Mouse (Mus musculus) kidney, embryonic 16.5 days (tissue): Measurements from ENCODE around the gene Sez6l2. TPM values are rescaled to one million over a fixed set of nuclear protein-coding genes. Genes with fewer than 3 reads are reported as not detected.

Experiments
- ATAC-seq: fragments of 200-750 bp; cut with Nextera tagmentation; 2 replicates; pipeline ENCODE4 v1.8.0; 2017; ENCODE audit warnings: moderate TSS enrichment; ENCODE audit not compliant: low FRiP score, low TSS enrichment
- H3K27ac ChIP-seq: fragments of 300-500 bp; sonication (generic); 2 replicates; pipeline ENCODE4 v1.5.1; 2014; ENCODE audit warnings: low read length
- H3K27me3 ChIP-seq: fragments of 300-500 bp; sonication (generic); 2 replicates; pipeline ENCODE4 v1.6.1; 2014; ENCODE audit warnings: low read length, control low read depth, mixed read lengths; ENCODE audit not compliant: insufficient read depth
- H3K36me3 ChIP-seq: fragments of 300-500 bp; sonication (generic); 2 replicates; pipeline ENCODE4 v1.6.1; 2014; ENCODE audit warnings: low read length, control low read depth, mixed read lengths; ENCODE audit not compliant: insufficient read depth
- H3K4me1 ChIP-seq: fragments of 300-500 bp; sonication (generic); 2 replicates; pipeline ENCODE4 v1.6.1; 2014; ENCODE audit warnings: low read length, control low read depth, mixed read lengths; ENCODE audit not compliant: insufficient read depth
- H3K4me2 ChIP-seq: fragments of 300-500 bp; sonication (generic); replicated peaks from 2 replicates; pipeline ENCODE4 v1.6.1; 2014; ENCODE audit warnings: low read depth, low read length
- H3K4me3 ChIP-seq: fragments of 300-500 bp; sonication (generic); 2 replicates; pipeline ENCODE4 v1.5.1; 2014; ENCODE audit warnings: mild to moderate bottlenecking, low read length
- H3K9ac ChIP-seq: fragments of 300-500 bp; sonication (generic); replicated peaks from 2 replicates; pipeline ENCODE4 v1.6.1; 2014; ENCODE audit warnings: low read length
- H3K9me3 ChIP-seq: fragments of 300-500 bp; sonication (generic); 2 replicates; pipeline ENCODE4 v1.6.1; 2016; ENCODE audit warnings: low read length, control low read depth
- WGBS: fragments of 180-500 bp; shearing (Covaris S2); extraction: QIAGEN DNeasy Blood & Tissue Kit; methylation state at CpG from one replicate; pipeline ENCODE4 v1.1.7; 2014; 5-methylcytosine and 5-hydroxymethylcytosine counted together
- polyA plus RNA-seq: library from polyadenylated mRNA; unstranded; fragments of >200 nt; fragmentation: Nextera tagmentation; extraction: Ambion mirVana; gene quantifications from 2 replicates; pipeline ENCODE4 v1.2.1, GENCODE M21; 2015

Sez6l2 gene
- polyA plus RNA-seq, 1 experiment from 2014 or later: 1.6 TPM

GRCm38 (mm10) chr7:127012374-127012773, 62.0 kb downstream of the Sez6l2 start:
- Histone ChIP-seq H3K36me3 (peaks cover 20% of the 10 kb centered on the region), H3K4me2 (no peak overlapping the region), H3K9me3 (no peaks in the 10 kb centered on the region), H3K4me3 (no peak overlapping the region), H3K4me1 (peaks cover 42% of the 10 kb centered on the region), H3K9ac (no peak overlapping the region), H3K27ac (no peak overlapping the region), H3K27me3 (no peaks in the 10 kb centered on the region)
- ATAC-seq: no peak
- 76% methylated on average over 6 of the region's 6 CpGs for WGBS

GRCm38 (mm10) chr7:127012845-127013244, 62.5 kb downstream of the Sez6l2 start:
- H3K27ac ChIP-seq: no peak overlapping the region
- peaks cover 45% of the 10 kb centered on the region for H3K4me1 ChIP-seq
- 95% methylated on average over 10 of the region's 10 CpGs for WGBS
- no peak overlapping the region for H3K4me3 ChIP-seq
- H3K9me3 ChIP-seq: no peaks in the 10 kb centered on the region
- no peak overlapping the region for H3K4me2 ChIP-seq
- peaks cover 20% of the 10 kb centered on the region for H3K36me3 ChIP-seq
- H3K9ac ChIP-seq: no peak overlapping the region
- ATAC-seq: no peak
- H3K27me3 ChIP-seq: no peaks in the 10 kb centered on the region

GRCm38 (mm10) chr7:127013385-127013784, 63.0 kb downstream of the Sez6l2 start:
- H3K36me3 ChIP-seq: peaks cover 20% of the 10 kb centered on the region
- no peaks in the 10 kb centered on the region for H3K27me3 ChIP-seq
- H3K27ac ChIP-seq: no peak overlapping the region
- no peaks in the 10 kb centered on the region for H3K9me3 ChIP-seq
- H3K4me1 ChIP-seq: peaks cover 48% of the 10 kb centered on the region
- no peak overlapping the region for H3K4me3 ChIP-seq
- peak overlapping the region; percentile 60; the same call in 1 of the 2 replicates for H3K4me2 ChIP-seq
- ATAC-seq: no peak
- H3K9ac ChIP-seq: no peak overlapping the region
- WGBS: 92% methylated on average over 6 of the region's 6 CpGs

- peak within 1 kb of the TSS; percentile 82 for H3K4me2 ChIP-seq
- peaks cover 48% of the 10 kb centered on the region for H3K4me1 ChIP-seq
- peaks cover 20% of the 10 kb centered on the region for H3K36me3 ChIP-seq
- no peaks in the 10 kb centered on the region for H3K27me3 ChIP-seq
- H3K9ac ChIP-seq: peak within 1 kb of the TSS; percentile 71
- H3K4me3 ChIP-seq: peak within 1 kb of the TSS; percentile 61
- H3K9me3 ChIP-seq: no peaks in the 10 kb centered on the region
- ATAC-seq: no peak
- WGBS: 17% methylated on average over 11 of the region's 11 CpGs
- peak within 1 kb of the TSS; percentile 75 for H3K27ac ChIP-seq
Measured at GRCm38 (mm10) chr7:127014320-127014719, 64.0 kb downstream of the Sez6l2 start, which contains the start of gene Mvp. TSS of gene Mvp (minus strand) at chr7:127014621.

GRCm38 (mm10) chr7:127014993-127015392, 64.6 kb downstream of the Sez6l2 start:
- Histone ChIP-seq H3K27ac (no peak overlapping the region), H3K4me3 (no peak overlapping the region)
- no peak for ATAC-seq

GRCm38 (mm10) chr7:127016081-127016480, 65.7 kb downstream of the Sez6l2 start:
- no peaks in the 10 kb centered on the region for H3K9me3 ChIP-seq
- H3K4me3 ChIP-seq: peak overlapping the region; percentile 73
- H3K4me1 ChIP-seq: peaks cover 59% of the 10 kb centered on the region
- peak; percentile 13 for ATAC-seq
- peaks cover 20% of the 10 kb centered on the region for H3K36me3 ChIP-seq
- H3K4me2 ChIP-seq: peak overlapping the region; percentile 82
- WGBS: 0% methylated on average over 10 of the region's 10 CpGs
- H3K27ac ChIP-seq: peak overlapping the region; percentile 98
- H3K27me3 ChIP-seq: no peaks in the 10 kb centered on the region
- peak overlapping the region; percentile 81 for H3K9ac ChIP-seq

More at GRCm38 (mm10) chr7:127014993-127015392, 64.6 kb downstream of the Sez6l2 start:
- 89% methylated on average over 12 of the region's 12 CpGs for WGBS
- peaks cover 51% of the 10 kb centered on the region for H3K4me1 ChIP-seq
- no peaks in the 10 kb centered on the region for H3K27me3 ChIP-seq
- 0 out of 2 replicates have a peak overlapping the region, but pooled peaks have one; percentile 71 for H3K9ac ChIP-seq
- H3K36me3 ChIP-seq: peaks cover 20% of the 10 kb centered on the region
- H3K4me2 ChIP-seq: peak overlapping the region; percentile 60
- no peaks in the 10 kb centered on the region for H3K9me3 ChIP-seq

GRCm38 (mm10) chr7:127016481-127016485, 65.9 kb downstream of the Sez6l2 start, which contains the start of gene Pagr1b:
TSS of gene Pagr1b (minus strand) at chr7:127016484.
- H3K4me2 ChIP-seq: peak within 1 kb of the TSS; percentile 82
- no peak for ATAC-seq
- peaks cover 20% of the 10 kb centered on the region for H3K36me3 ChIP-seq
- peak within 1 kb of the TSS; percentile 81 for H3K9ac ChIP-seq
- H3K27me3 ChIP-seq: no peaks in the 10 kb centered on the region
- no peaks in the 10 kb centered on the region for H3K9me3 ChIP-seq
- H3K27ac ChIP-seq: peak within 1 kb of the TSS; percentile 98
- H3K4me3 ChIP-seq: peak within 1 kb of the TSS; percentile 73
- peaks cover 61% of the 10 kb centered on the region for H3K4me1 ChIP-seq

GRCm38 (mm10) chr7:127016486-127016938, 66.1 kb downstream of the Sez6l2 start:
- H3K27ac ChIP-seq: peak overlapping the region; percentile 98
- H3K9ac ChIP-seq: peak overlapping the region; percentile 81
- H3K4me3 ChIP-seq: peak overlapping the region; percentile 73
- H3K9me3 ChIP-seq: no peaks in the 10 kb centered on the region
- H3K4me1 ChIP-seq: peaks cover 63% of the 10 kb centered on the region
- WGBS: 0% methylated on average over 22 of the region's 22 CpGs
- ATAC-seq: peak; percentile 46
- peaks cover 20% of the 10 kb centered on the region for H3K36me3 ChIP-seq
- H3K4me2 ChIP-seq: peak overlapping the region; percentile 82
- H3K27me3 ChIP-seq: no peaks in the 10 kb centered on the region

- Histone ChIP-seq H3K4me2 (peak within 1 kb of the TSS; percentile 82), H3K4me1 (peaks cover 71% of the 10 kb centered on the region), H3K4me3 (peak within 1 kb of the TSS; percentile 73), H3K9ac (peak within 1 kb of the TSS; percentile 81), H3K27ac (peak within 1 kb of the TSS; percentile 98), H3K27me3 (no peaks in the 10 kb centered on the region), H3K36me3 (peaks cover 23% of the 10 kb centered on the region), H3K9me3 (no peaks in the 10 kb centered on the region)
- peak; percentile 85 for ATAC-seq
- 3% methylated on average over 38 of the region's 39 CpGs for WGBS
Measured at GRCm38 (mm10) chr7:127016971-127017949, 66.9 kb downstream of the Sez6l2 start, which contains the start of gene Pagr1a. TSS of gene Pagr1a (minus strand) at chr7:127017352.

- ATAC-seq: no peak
- H3K9ac ChIP-seq: peak overlapping the region; percentile 35
Measured at GRCm38 (mm10) chr7:127017950-127018345, 67.6 kb downstream of the Sez6l2 start.

More at GRCm38 (mm10) chr7:127017950-127018345, 67.6 kb downstream of the Sez6l2 start:
- no peaks in the 10 kb centered on the region for H3K9me3 ChIP-seq
- no peak overlapping the region; the same call in 1 of the 2 replicates for H3K4me3 ChIP-seq
- no peaks in the 10 kb centered on the region for H3K27me3 ChIP-seq
- peaks cover 24% of the 10 kb centered on the region for H3K36me3 ChIP-seq
- H3K4me1 ChIP-seq: peaks cover 78% of the 10 kb centered on the region
- WGBS: 35% methylated on average over 6 of the region's 6 CpGs
- peak overlapping the region; percentile 17; the same call in 1 of the 2 replicates for H3K4me2 ChIP-seq
- peak overlapping the region; percentile 98 for H3K27ac ChIP-seq
